Mouse (Mus musculus) midbrain, postnatal 0 days (tissue): ENCODE data around the gene Nalcn. TPM values are rescaled to one million over a fixed set of nuclear protein-coding genes. Genes with fewer than 3 reads are reported as not detected.

Experiments
- ATAC-seq: fragments of 200-750 bp; cut with Nextera tagmentation; 2 replicates; pipeline ENCODE4 v1.8.0; 2017; ENCODE audit warnings: moderate number of reproducible peaks, mild to moderate bottlenecking, moderate TSS enrichment, moderate library complexity; ENCODE audit not compliant: low FRiP score
- DNase-seq: peaks from one replicate; pipeline ENCODE4 v3.0.0-alpha.2; 2015; ENCODE audit warnings: low spot score
- H3K27ac ChIP-seq: fragments of 300-500 bp; sonication (generic); 2 replicates; pipeline ENCODE4 v1.5.1; 2014; ENCODE audit warnings: low read depth, mild to moderate bottlenecking, low read length, mixed read lengths
- H3K27me3 ChIP-seq: fragments of 300-500 bp; sonication (generic); 2 replicates; pipeline ENCODE4 v1.6.1; 2014; ENCODE audit warnings: low read length, control low read depth, mixed read lengths; ENCODE audit not compliant: insufficient read depth
- H3K36me3 ChIP-seq: fragments of 300-500 bp; sonication (generic); 2 replicates; pipeline ENCODE4 v1.6.1; 2014; ENCODE audit warnings: low read length, control low read depth, mixed read lengths; ENCODE audit not compliant: insufficient read depth
- H3K4me1 ChIP-seq: fragments of 300-500 bp; sonication (generic); 2 replicates; pipeline ENCODE4 v1.6.1; 2014; ENCODE audit warnings: mild to moderate bottlenecking, control low read depth, antibody characterized with exemption, low read length, mixed read lengths; ENCODE audit not compliant: insufficient read depth
- H3K4me2 ChIP-seq: fragments of 300-500 bp; sonication (generic); 2 replicates; pipeline ENCODE4 v1.6.1; 2014; ENCODE audit warnings: low read depth, mild to moderate bottlenecking, low read length, mixed read lengths; ENCODE audit not compliant: poor library complexity, severe bottlenecking
- H3K4me3 ChIP-seq: fragments of 300-500 bp; sonication (generic); 2 replicates; pipeline ENCODE4 v1.5.1; 2014; ENCODE audit warnings: low read depth, mild to moderate bottlenecking, low read length, moderate library complexity
- H3K9ac ChIP-seq: fragments of 300-500 bp; sonication (generic); replicated peaks from 2 replicates; pipeline ENCODE4 v1.6.1; 2014; ENCODE audit warnings: mild to moderate bottlenecking, low read length, moderate library complexity, mixed read lengths; ENCODE audit not compliant: poor library complexity, severe bottlenecking
- H3K9me3 ChIP-seq: fragments of 300-500 bp; sonication (generic); 2 replicates; pipeline ENCODE4 v1.6.1; 2016; ENCODE audit warnings: low read length, control low read depth
- CTCF ChIP-seq: IDR thresholded peaks from 2 replicates; pipeline ENCODE4 v1.5.1; 2016; ENCODE audit warnings: antibody characterized with exemption, mild to moderate bottlenecking
- WGBS: fragments of 180-500 bp; shearing (Covaris S2); extraction: QIAGEN DNeasy Blood & Tissue Kit; methylation state at CpG from one replicate; pipeline ENCODE4 v1.1.7; 2014; 5-methylcytosine and 5-hydroxymethylcytosine counted together
- polyA plus RNA-seq: library from polyadenylated mRNA; unstranded; fragments of >200 nt; fragmentation: Nextera tagmentation; extraction: Ambion mirVana; gene quantifications from 2 replicates; pipeline ENCODE4 v1.2.1, GENCODE M21; 2015
- total RNA-seq: library from RNA; depleted of rRNA; stranded (reverse); fragments of >200 nt; gene quantifications from 2 replicates; pipeline ENCODE4 v1.2.3, GENCODE M21; 2014

Nalcn gene
- total and polyA plus RNA-seq, 2 experiments from 2014 or later, result 15.0 to 46.5 TPM

GRCm38 (mm10) chr14:123495544-123495943 lies 131.4 kb downstream of the Nalcn start:
- ATAC-seq, result no peak
- H3K9ac ChIP-seq, result no peak overlapping the region

DNA sequence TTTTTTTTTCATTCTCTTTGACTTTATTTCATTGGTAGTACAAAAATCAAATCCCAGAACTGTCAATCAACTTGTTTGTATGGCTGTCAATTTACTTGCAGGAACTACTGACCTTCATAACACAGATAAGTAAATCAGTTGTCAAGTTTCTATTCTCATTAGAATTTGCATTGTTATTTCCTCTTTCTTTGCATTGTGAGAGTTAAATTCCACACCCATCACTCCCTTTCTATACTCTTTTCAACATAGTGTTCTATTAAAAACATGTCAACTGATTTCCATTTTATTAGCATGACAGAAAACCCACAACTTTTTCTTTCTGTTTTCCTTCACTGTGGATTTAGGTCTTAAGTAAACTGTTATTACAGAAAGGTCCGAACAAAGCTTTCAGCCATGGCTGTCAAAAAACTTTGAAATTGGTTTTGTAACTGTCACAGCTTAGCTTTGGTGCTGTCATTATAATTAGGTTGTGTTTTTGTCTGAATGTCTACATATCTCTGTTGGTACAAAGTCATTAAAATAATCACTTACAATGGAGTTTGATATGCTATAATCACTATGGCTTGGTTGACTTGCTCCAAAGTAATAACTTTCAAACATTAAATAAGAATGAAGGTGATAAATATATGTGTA lies 138.3 kb downstream of the Nalcn start:
- Histone ChIP-seq H3K4me3 (no peak overlapping the region), H3K27ac (no peak overlapping the region), H3K9me3 (no peaks in the 10 kb centered on the region), H3K4me2 (no peak overlapping the region), H3K9ac (no peak overlapping the region), H3K36me3 (no peaks in the 10 kb centered on the region), H3K4me1 (no peaks in the 10 kb centered on the region), H3K27me3 (no peaks in the 10 kb centered on the region)
- WGBS, result 24% methylated on average over 1 of the region's 1 CpGs
- no peak for DNase-seq
- TF ChIP-seq CTCF, result no peak
- ATAC-seq, result no peak

More at GRCm38 (mm10) chr14:123495544-123495943, 131.4 kb downstream of the Nalcn start:
- H3K4me1 ChIP-seq, result no peaks in the 10 kb centered on the region
- no peak overlapping the region for H3K4me3 ChIP-seq
- no peak overlapping the region for H3K27ac ChIP-seq
- no peaks in the 10 kb centered on the region for H3K9me3 ChIP-seq
- H3K27me3 ChIP-seq, result no peaks in the 10 kb centered on the region
- H3K4me2 ChIP-seq, result no peak overlapping the region
- no peak for TF ChIP-seq CTCF
- DNase-seq, result no peak
- H3K36me3 ChIP-seq, result no peaks in the 10 kb centered on the region

- H3K4me1 ChIP-seq, result no peaks in the 10 kb centered on the region
- DNase-seq, result no peak
- no peak overlapping the region for H3K27ac ChIP-seq
- 62% methylated on average over 1 of the region's 1 CpGs for WGBS
- ATAC-seq, result no peak
- H3K27me3 ChIP-seq, result no peaks in the 10 kb centered on the region
- no peaks in the 10 kb centered on the region for H3K9me3 ChIP-seq
- no peak overlapping the region for H3K9ac ChIP-seq
- H3K4me2 ChIP-seq, result no peak overlapping the region
- H3K4me3 ChIP-seq, result no peak overlapping the region
- TF ChIP-seq CTCF, result no peak
- no peaks in the 10 kb centered on the region for H3K36me3 ChIP-seq
Measured at GRCm38 (mm10) chr14:123462026-123462425, 164.9 kb downstream of the Nalcn start.

DNA sequence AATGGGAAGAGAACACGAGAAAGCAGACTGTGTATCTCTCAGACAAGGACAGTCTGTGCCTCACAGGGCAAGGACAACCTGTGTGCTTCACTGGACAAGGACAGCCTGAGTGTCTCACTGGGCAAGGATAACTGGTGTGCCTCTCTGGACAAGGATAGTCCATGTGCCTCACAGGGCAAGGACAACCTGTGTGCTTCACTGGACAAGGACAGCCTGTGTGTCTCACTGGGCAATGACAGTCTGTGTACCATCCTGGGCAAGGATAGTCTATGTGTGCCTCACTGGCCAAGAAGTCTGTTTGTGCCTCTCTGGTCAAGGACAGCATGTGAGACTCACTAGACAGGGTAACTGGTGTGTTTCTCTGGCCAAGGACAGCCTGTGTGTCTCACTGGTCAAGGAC lies 180.9 kb downstream of the Nalcn start:
- WGBS, result 76% methylated on average over 1 of the region's 1 CpGs
- DNase-seq, result no peak
- Histone ChIP-seq H3K4me2 (no peak overlapping the region), H3K9me3 (no peaks in the 10 kb centered on the region), H3K4me1 (no peaks in the 10 kb centered on the region), H3K27ac (no peak overlapping the region), H3K4me3 (no peak overlapping the region), H3K27me3 (no peaks in the 10 kb centered on the region), H3K9ac (no peak overlapping the region), H3K36me3 (no peaks in the 10 kb centered on the region)
- TF ChIP-seq CTCF, result no peak
- ATAC-seq, result no peak

GRCm38 (mm10) chr14:123435542-123435941 lies 191.4 kb downstream of the Nalcn start:
- no peak overlapping the region for H3K4me2 ChIP-seq
- H3K4me3 ChIP-seq, result no peak overlapping the region
- ATAC-seq (no peak), DNase-seq (no peak)
- TF ChIP-seq CTCF, result no peak
- no peak overlapping the region for H3K27ac ChIP-seq
- H3K36me3 ChIP-seq, result no peaks in the 10 kb centered on the region
- no peaks in the 10 kb centered on the region for H3K9me3 ChIP-seq
- H3K9ac ChIP-seq, result no peak overlapping the region
- H3K4me1 ChIP-seq, result no peaks in the 10 kb centered on the region
- H3K27me3 ChIP-seq, result no peaks in the 10 kb centered on the region
- 52% methylated on average over 3 of the region's 3 CpGs for WGBS

- DNase-seq (peak; percentile 45), ATAC-seq (peak; percentile 56; the same call in 1 of the 2 replicates)
- H3K9me3 ChIP-seq, result no peaks in the 10 kb centered on the region
- no peaks in the 10 kb centered on the region for H3K27me3 ChIP-seq
- WGBS, result 51% methylated on average over 7 of the region's 7 CpGs
- H3K4me3 ChIP-seq, result no peak overlapping the region
- H3K27ac ChIP-seq, result no peak overlapping the region
- no peaks in the 10 kb centered on the region for H3K4me1 ChIP-seq
- no peak for TF ChIP-seq CTCF
- H3K9ac ChIP-seq, result no peak overlapping the region
- H3K4me2 ChIP-seq, result no peak overlapping the region
- H3K36me3 ChIP-seq, result no peaks in the 10 kb centered on the region
Measured at GRCm38 (mm10) chr14:123376167-123376855, 250.6 kb downstream of the Nalcn start.
